Mouse (Mus musculus): ENCODE results near the gene Colgalt2.

DNA sequence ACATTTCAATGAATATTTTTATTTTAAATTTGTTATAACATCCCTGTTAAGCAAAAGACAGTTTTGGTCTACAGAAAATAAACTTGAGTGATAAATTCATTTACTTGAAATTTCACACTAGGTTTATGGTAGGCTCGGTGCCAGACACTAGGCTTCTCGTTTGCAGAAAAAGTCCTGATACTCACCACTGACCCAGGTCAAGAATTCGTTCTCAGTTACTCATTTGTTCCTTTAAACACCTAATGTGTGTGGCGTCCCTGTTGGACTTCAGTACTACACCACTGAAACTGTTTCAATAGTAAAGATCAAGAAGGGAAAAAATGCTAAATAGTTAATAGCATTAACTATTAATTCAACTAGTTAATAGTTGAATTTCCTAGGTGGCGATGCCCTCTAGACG is 46.3 kb downstream of the Colgalt2 start:
- TF ChIP-seq TAL1 (IDR thresholded peaks at IDR 0.05; ENCODE audit: low read length) (no peak), GATA1 (IDR thresholded peaks at IDR 0.05; ENCODE audit: low read length) (no peak)
